Mouse (Mus musculus) cerebellum, adult 11-12 months (tissue): ENCODE results near the gene Aknad1.
A peak's percentile ranks its signal among the peaks of the same experiment; 100 is the strongest.

Source experiments
- DNase-seq: peaks from one replicate; pipeline ENCODE4 v3.0.0; 2022

The Aknad1 gene

GRCm38 (mm10) chr3:108754541-108754940 is 15.1 kb downstream of the Aknad1 start:
- DNase-seq, result no peak

GRCm38 (mm10) chr3:108755542-108755941 is 16.1 kb downstream of the Aknad1 start:
- DNase-seq, result no peak

GRCm38 (mm10) chr3:108756131-108756530 is 16.7 kb downstream of the Aknad1 start:
- no peak for DNase-seq

GRCm38 (mm10) chr3:108757570-108757969 is 18.1 kb downstream of the Aknad1 start:
- no peak for DNase-seq

- DNase-seq, result no peak
Observed at GRCm38 (mm10) chr3:108759566-108760420, 20.3 kb downstream of the Aknad1 start.

GRCm38 (mm10) chr3:108762597-108763111 is 23.2 kb downstream of the Aknad1 start:
- DNase-seq, result no peak

- DNase-seq, result no peak
Observed at GRCm38 (mm10) chr3:108763691-108764090, 24.2 kb downstream of the Aknad1 start.

GRCm38 (mm10) chr3:108764976-108765375 is 25.5 kb downstream of the Aknad1 start:
- DNase-seq, result no peak

- DNase-seq, result no peak
Observed at GRCm38 (mm10) chr3:108765476-108765875, 26.0 kb downstream of the Aknad1 start.

- no peak for DNase-seq
Observed at GRCm38 (mm10) chr3:108766943-108767342, 27.5 kb downstream of the Aknad1 start.

GRCm38 (mm10) chr3:108767416-108767815 is 28.0 kb downstream of the Aknad1 start:
- DNase-seq, result no peak

- DNase-seq, result no peak
Observed at GRCm38 (mm10) chr3:108769547-108769946, 30.1 kb downstream of the Aknad1 start.

- DNase-seq, result peak; percentile 5
Observed at GRCm38 (mm10) chr3:108770725-108771368, 31.4 kb downstream of the Aknad1 start.

GRCm38 (mm10) chr3:108772211-108772610 is 32.8 kb downstream of the Aknad1 start:
- no peak for DNase-seq

- no peak for DNase-seq
Observed at GRCm38 (mm10) chr3:108772811-108773210, 33.4 kb downstream of the Aknad1 start.

- DNase-seq, result no peak
Observed at GRCm38 (mm10) chr3:108778761-108779540, 39.5 kb downstream of the Aknad1 start.

GRCm38 (mm10) chr3:108781238-108781883 is 41.9 kb downstream of the Aknad1 start:
- DNase-seq, result no peak

- no peak for DNase-seq
Observed at GRCm38 (mm10) chr3:108781884-108782270, 42.4 kb downstream of the Aknad1 start.

- no peak for DNase-seq
Observed at GRCm38 (mm10) chr3:108782364-108782895, 43.0 kb downstream of the Aknad1 start.

GRCm38 (mm10) chr3:108786520-108786919 is 47.1 kb downstream of the Aknad1 start:
- DNase-seq, result no peak

GRCm38 (mm10) chr3:108787754-108788454 is 48.4 kb downstream of the Aknad1 start:
- DNase-seq, result no peak

GRCm38 (mm10) chr3:108788455-108788794 is 49.0 kb downstream of the Aknad1 start:
- DNase-seq, result no peak
